Comparison of ENCODE assay signal across 8 mouse cellular contexts in genomic region chr4:133175998-133176760, GRCm38 (mm10). TPM values are rescaled to one million over a fixed set of nuclear protein-coding genes. Genes with fewer than 3 reads are reported as not detected.
A peak's percentile ranks its signal among the peaks of the same experiment; 100 is the strongest.
DNase-seq lines count a peak whose midpoint lies in the region; ATAC-seq and TF ChIP-seq lines count a peak whose summit lies in the region.

No protein-coding gene starts in this region.

- H3K4me2 ChIP-seq in liver, embryonic 13.5 days: no peak overlapping the region

- TF ChIP-seq POLR2A in brain, embryonic 14.5 days (IDR thresholded peaks at IDR 0.05; ENCODE audit: borderline replicate concordance, extremely low read depth, insufficient read depth, insufficient read length, poor library complexity, severe bottlenecking): no peak

- TF ChIP-seq CTCF in brain, embryonic 14.5 days (IDR thresholded peaks at IDR 0.05; ENCODE audit: borderline replicate concordance, extremely low read depth, insufficient read depth, insufficient read length): no peak

- H3K27me3 ChIP-seq in liver, embryonic 13.5 days: no peaks in the 10 kb centered on the region

- peak; percentile 39 for DNase-seq in kidney, adult 9 months
- DNase-seq in kidney, adult 8-10 months: no peak
- DNase-seq in brain, embryonic 14.5 days (ENCODE audit: low read depth): peak; percentile 70
- peak; percentile 61 for DNase-seq in forelimb bud, embryonic 11.5 days (ENCODE audit: low read depth, low spot score)
- no peak for DNase-seq in liver, embryonic 13.5 days
- DNase-seq in ovary, postnatal 36 days (ENCODE audit: low spot score): no peak
- DNase-seq in yolk sac, embryonic 10.5 days (ENCODE audit: low spot score): no peak
- no peak for DNase-seq in urinary bladder, postnatal 36 days (ENCODE audit: low spot score in 2 of 2)

- no peak for ATAC-seq in liver, embryonic 13.5 days (ENCODE audit: low read depth)

- H3K9ac ChIP-seq in liver, embryonic 13.5 days: no peak overlapping the region

- 79% methylated on average over 14 of the region's 14 CpGs for WGBS in liver, embryonic 13.5 days (ENCODE audit: insufficient replicate concordance)

- H3K36me3 ChIP-seq in liver, embryonic 13.5 days: peaks cover 46% of the 10 kb centered on the region

- peaks cover 73% of the 10 kb centered on the region for H3K4me1 ChIP-seq in liver, embryonic 13.5 days (replicated peaks)

- H3K4me3 ChIP-seq in liver, embryonic 13.5 days (replicated peaks): no peak overlapping the region

- peak overlapping the region; percentile 34 for H3K27ac ChIP-seq in liver, embryonic 13.5 days

- H3K9me3 ChIP-seq in liver, embryonic 13.5 days (replicated peaks): no peaks in the 10 kb centered on the region

RNA-seq across cellular contexts. Expression of gene Cd164l2, which starts 35.8 kb away (rescaled TPM):
- polyA plus RNA-seq in brain, embryonic 14.5 days (2012; rRNA removed): 0.74 and 0.85 TPM in 2 replicates
- 0.20 TPM in 1 of 2 replicates, not detected in the other for polyA plus RNA-seq in liver, embryonic 13.5 days (2015; fragmentation: Nextera tagmentation; extraction: Ambion mirVana)

RNA-seq across cellular contexts. Expression of gene Gpr3, which starts 36.2 kb away (rescaled TPM):
- polyA plus RNA-seq in brain, embryonic 14.5 days (2012; rRNA removed): 2.7 and 3.1 TPM in 2 replicates
- not detected in 2 replicates for polyA plus RNA-seq in liver, embryonic 13.5 days (2015; fragmentation: Nextera tagmentation; extraction: Ambion mirVana)

RNA-seq across cellular contexts. Expression of gene Wasf2, which starts 45.9 kb away (rescaled TPM):
- 19.0 and 25.5 TPM in 2 replicates for polyA plus RNA-seq in brain, embryonic 14.5 days (2012; rRNA removed)
- 52.3 and 54.0 TPM in 2 replicates for polyA plus RNA-seq in liver, embryonic 13.5 days (2015; fragmentation: Nextera tagmentation; extraction: Ambion mirVana)

Comparison
In these comparisons a context has a peak if more than half of its experiments do, and no peak if none do; other contexts are left out.
1. DNase-seq: peak in kidney, adult 9 months (single experiment), brain, embryonic 14.5 days (single experiment) and forelimb bud, embryonic 11.5 days (single experiment); none in kidney, adult 8-10 months (0 of 2), liver, embryonic 13.5 days (single experiment), ovary, postnatal 36 days (single experiment), yolk sac, embryonic 10.5 days (single experiment) and urinary bladder, postnatal 36 days (0 of 2).